Mouse (Mus musculus) olfactory bulb, adult 2 months (tissue): ENCODE results near the gene Msantd2. TPM values are rescaled to one million over a fixed set of nuclear protein-coding genes. Genes with fewer than 3 reads are reported as not detected.

Source experiments
- H3K27ac ChIP-seq: fragments of 200-500 bp; 2 replicates; pipeline ENCODE4 v1.5.1; 2012; ENCODE audit warnings: low read depth, low read length; ENCODE audit not compliant: insufficient read depth
- H3K4me1 ChIP-seq: fragments of 200-500 bp; 2 replicates; pipeline ENCODE4 v1.6.1; 2012; ENCODE audit warnings: low read length; ENCODE audit not compliant: control insufficient read depth, insufficient read depth
- H3K4me3 ChIP-seq: fragments of 200-500 bp; 2 replicates; pipeline ENCODE4 v1.5.1; 2012; ENCODE audit warnings: mild to moderate bottlenecking, low read depth, low read length, moderate library complexity; ENCODE audit not compliant: insufficient read depth
- CTCF ChIP-seq: fragments of 200-500 bp; IDR thresholded peaks from 2 replicates; pipeline ENCODE4 v1.5.1; 2012; ENCODE audit warnings: low read depth, mild to moderate bottlenecking, low read length, moderate library complexity; ENCODE audit not compliant: insufficient read depth
- POLR2A ChIP-seq: fragments of 200-500 bp; IDR thresholded peaks from 2 replicates; pipeline ENCODE4 v1.6.1; 2012; ENCODE audit warnings: mild to moderate bottlenecking, low read depth, low read length, moderate library complexity; ENCODE audit not compliant: insufficient read depth
- WGBS: fragments of 180-500 bp; shearing (Covaris S2); methylation state at CpG from one replicate; pipeline ENCODE4 v1.1.7; 2018; 5-methylcytosine and 5-hydroxymethylcytosine counted together
- polyA plus RNA-seq: library from polyadenylated mRNA; stranded (reverse); fragments of >200 nt; gene quantifications from 2 replicates; pipeline ENCODE4 v1.2.4, GENCODE M21; 2012; ENCODE audit warnings: low replicate concordance; ENCODE audit not compliant: missing spikeins, insufficient read depth, insufficient read length

Msantd2 gene
- polyA plus RNA-seq, 1 experiment: not detected

GRCm38 (mm10) chr9:37556366-37556765, 67.2 kb downstream of the Msantd2 start:
- H3K4me3 ChIP-seq: no peak overlapping the region
- TF ChIP-seq CTCF (no peak), POLR2A (no peak)
- peaks cover 24% of the 10 kb centered on the region for H3K4me1 ChIP-seq
- H3K27ac ChIP-seq: no peak overlapping the region
- 63% methylated on average over 3 of the region's 3 CpGs for WGBS

- TF ChIP-seq CTCF (no peak), POLR2A (no peak)
- WGBS: 89% methylated on average over 2 of the region's 2 CpGs
- no peak overlapping the region for H3K4me3 ChIP-seq
- H3K4me1 ChIP-seq: peaks cover 2% of the 10 kb centered on the region
- H3K27ac ChIP-seq: no peak overlapping the region
These were observed 71.5 kb downstream of the Msantd2 start for GRCm38 (mm10) chr9:37560617-37561016.

DNA sequence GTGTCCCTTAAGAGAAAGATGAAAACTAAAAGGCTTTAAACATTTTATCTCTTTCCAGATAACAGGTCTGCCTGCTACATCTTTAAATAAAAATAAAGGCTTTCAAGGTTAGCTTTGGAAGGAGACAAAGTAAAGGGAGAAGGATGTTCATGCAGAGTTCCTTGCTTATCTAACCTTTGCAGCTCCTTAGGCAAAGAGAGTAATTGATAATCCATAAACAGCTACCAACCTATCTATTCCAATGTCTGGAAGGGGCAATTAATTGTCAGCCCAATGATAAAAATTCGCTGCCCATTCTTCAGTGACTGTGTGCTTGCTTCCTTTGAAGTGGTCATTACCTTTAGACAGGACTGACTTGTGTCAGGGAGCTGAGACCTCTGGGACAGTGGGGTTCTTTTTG, 74.7 kb downstream of the Msantd2 start:
- TF ChIP-seq CTCF (no peak), POLR2A (no peak)
- Histone ChIP-seq H3K27ac (no peak overlapping the region), H3K4me3 (no peak overlapping the region), H3K4me1 (peaks cover 14% of the 10 kb centered on the region)
- 80% methylated on average over 1 of the region's 1 CpGs for WGBS

- no peak overlapping the region for H3K27ac ChIP-seq
- WGBS: 77% methylated on average over 2 of the region's 2 CpGs
- H3K4me1 ChIP-seq: peaks cover 15% of the 10 kb centered on the region
- H3K4me3 ChIP-seq: no peak overlapping the region
- TF ChIP-seq POLR2A (no peak), CTCF (no peak)
These were observed 77.9 kb downstream of the Msantd2 start for GRCm38 (mm10) chr9:37567019-37567418.

GRCm38 (mm10) chr9:37567454-37567853, 78.3 kb downstream of the Msantd2 start:
- Histone ChIP-seq H3K27ac (peak overlapping the region; percentile 71), H3K4me1 (peaks cover 15% of the 10 kb centered on the region), H3K4me3 (no peak overlapping the region)
- TF ChIP-seq POLR2A: no peak
- TF ChIP-seq CTCF: no peak
- WGBS: 39% methylated on average over 5 of the region's 5 CpGs

DNA sequence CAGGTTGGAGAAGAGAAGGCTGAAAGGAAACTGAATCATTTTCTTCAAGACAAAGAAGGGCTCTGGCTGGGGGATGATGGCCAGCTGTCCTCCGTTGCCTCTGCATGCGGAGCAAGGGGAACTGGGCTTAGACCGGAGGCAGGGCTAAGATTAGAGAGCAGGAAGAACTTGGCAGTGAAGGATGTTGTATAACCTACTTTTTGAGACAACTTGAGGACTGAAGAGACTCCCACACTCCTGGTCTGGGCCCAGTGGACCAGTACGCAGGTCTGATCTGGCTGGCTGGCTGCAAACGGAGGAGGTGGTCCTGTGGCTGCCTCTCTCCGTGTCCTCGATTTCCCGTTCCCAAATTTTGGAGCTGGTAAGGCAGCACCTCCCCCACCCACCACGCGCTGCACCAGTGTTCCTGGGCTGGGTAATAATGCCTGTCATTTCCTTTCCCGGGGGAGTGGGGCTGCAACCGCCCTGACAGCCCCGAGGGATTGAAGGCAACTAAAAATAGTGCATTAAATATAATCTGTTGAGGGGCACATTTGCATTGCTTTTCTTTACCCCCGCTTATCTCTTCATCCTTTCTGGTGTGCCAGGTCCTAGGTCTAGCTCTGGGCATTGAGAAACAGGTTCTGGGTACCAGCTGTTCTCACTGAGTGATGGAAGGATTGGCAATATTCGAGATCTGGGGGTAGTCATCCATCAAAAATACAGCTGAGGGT, 78.9 kb downstream of the Msantd2 start:
- peaks cover 19% of the 10 kb centered on the region for H3K4me1 ChIP-seq
- no peak overlapping the region for H3K4me3 ChIP-seq
- no peak for TF ChIP-seq CTCF
- TF ChIP-seq POLR2A: no peak
- H3K27ac ChIP-seq: peak overlapping the region; percentile 71
- WGBS: 18% methylated on average over 15 of the region's 15 CpGs

DNA sequence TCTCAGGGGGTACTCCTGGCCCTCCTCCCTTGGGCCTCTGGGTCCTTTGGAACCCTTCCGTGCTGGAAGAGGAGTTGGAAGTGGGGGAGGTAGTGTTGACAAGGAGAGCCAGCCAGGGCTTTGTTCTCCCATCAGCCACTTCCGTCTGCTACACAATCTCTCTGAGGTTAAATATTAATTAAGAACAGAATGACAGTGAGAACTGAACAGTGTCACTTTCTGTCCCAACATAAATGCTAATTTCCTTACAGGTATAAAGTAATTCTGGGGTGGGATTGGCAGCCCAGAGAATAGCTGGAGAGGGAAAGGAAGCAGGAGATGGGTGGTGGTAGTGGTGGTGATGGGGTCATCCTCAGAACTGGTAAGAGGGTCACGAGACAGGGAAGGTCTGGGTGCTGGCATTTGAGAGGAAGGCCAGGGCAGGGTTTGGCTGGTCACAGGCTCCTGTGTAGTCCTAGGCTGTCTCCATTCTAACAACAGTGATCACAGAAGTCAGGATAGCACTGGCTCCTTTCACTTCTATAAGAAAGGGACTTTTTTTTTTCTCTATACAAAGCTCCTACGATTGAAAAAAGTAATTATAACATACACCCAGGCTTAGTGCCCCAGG, 79.6 kb downstream of the Msantd2 start:
- Histone ChIP-seq H3K27ac (no peak overlapping the region), H3K4me3 (no peak overlapping the region), H3K4me1 (peaks cover 22% of the 10 kb centered on the region)
- WGBS: 54% methylated on average over 4 of the region's 4 CpGs
- TF ChIP-seq POLR2A (no peak), CTCF (no peak)

- Histone ChIP-seq H3K4me1 (peaks cover 22% of the 10 kb centered on the region), H3K4me3 (no peak overlapping the region), H3K27ac (no peak overlapping the region)
- no peak for TF ChIP-seq CTCF
- TF ChIP-seq POLR2A: no peak
- 83% methylated on average over 2 of the region's 2 CpGs for WGBS
These were observed 80.2 kb downstream of the Msantd2 start for GRCm38 (mm10) chr9:37569231-37569835.

- Histone ChIP-seq H3K27ac (no peak overlapping the region), H3K4me3 (no peak overlapping the region), H3K4me1 (peaks cover 30% of the 10 kb centered on the region)
- TF ChIP-seq CTCF: no peak
- no peak for TF ChIP-seq POLR2A
- 51% methylated on average over 3 of the region's 3 CpGs for WGBS
These were observed 83.2 kb downstream of the Msantd2 start for GRCm38 (mm10) chr9:37572204-37572876.

Other genes with a start within 250 kb of the Msantd2 start
- gene Slc37a2, start 233.6 kb upstream of the Msantd2 start, polyA plus RNA-seq: not detected in 2 replicates
- not detected in 2 replicates for gene Ccdc15, start 140.9 kb upstream of the Msantd2 start, polyA plus RNA-seq
- gene Hepacam, start 122.0 kb upstream of the Msantd2 start, polyA plus RNA-seq: not detected in 2 replicates
- gene Robo4, start 87.4 kb upstream of the Msantd2 start, polyA plus RNA-seq: not detected in 2 replicates
- gene Robo3, start 56.1 kb upstream of the Msantd2 start, polyA plus RNA-seq: not detected in 2 replicates
- gene Esam, start 38.8 kb downstream of the Msantd2 start, polyA plus RNA-seq: not detected in 2 replicates
- not detected in 2 replicates for gene Vsig2, start 49.9 kb downstream of the Msantd2 start, polyA plus RNA-seq
- gene Nrgn, start 63.6 kb downstream of the Msantd2 start, polyA plus RNA-seq: 523 TPM in 1 of 2 replicates, not detected in the other
- not detected in 2 replicates for gene Siae, start 66.4 kb downstream of the Msantd2 start, polyA plus RNA-seq
- not detected in 2 replicates for gene Spa17, start 124.4 kb downstream of the Msantd2 start, polyA plus RNA-seq
- not detected in 2 replicates for gene Tbrg1, start 168.0 kb downstream of the Msantd2 start, polyA plus RNA-seq
- gene Panx3, start 179.9 kb downstream of the Msantd2 start, polyA plus RNA-seq: not detected in 2 replicates
- not detected in 2 replicates for gene Olfr160, start 226.9 kb downstream of the Msantd2 start, polyA plus RNA-seq